Mouse (Mus musculus): ENCODE measurements at regions not wholly inside any gene's neighbourhood (a gene's known extent, or its start where the extent isn't known, plus 50 kb on each side); places are given as distances from the start of the nearest gene placed in this dataset.
A peak's percentile ranks its signal among the peaks of the same experiment; 100 is the strongest.

DNA sequence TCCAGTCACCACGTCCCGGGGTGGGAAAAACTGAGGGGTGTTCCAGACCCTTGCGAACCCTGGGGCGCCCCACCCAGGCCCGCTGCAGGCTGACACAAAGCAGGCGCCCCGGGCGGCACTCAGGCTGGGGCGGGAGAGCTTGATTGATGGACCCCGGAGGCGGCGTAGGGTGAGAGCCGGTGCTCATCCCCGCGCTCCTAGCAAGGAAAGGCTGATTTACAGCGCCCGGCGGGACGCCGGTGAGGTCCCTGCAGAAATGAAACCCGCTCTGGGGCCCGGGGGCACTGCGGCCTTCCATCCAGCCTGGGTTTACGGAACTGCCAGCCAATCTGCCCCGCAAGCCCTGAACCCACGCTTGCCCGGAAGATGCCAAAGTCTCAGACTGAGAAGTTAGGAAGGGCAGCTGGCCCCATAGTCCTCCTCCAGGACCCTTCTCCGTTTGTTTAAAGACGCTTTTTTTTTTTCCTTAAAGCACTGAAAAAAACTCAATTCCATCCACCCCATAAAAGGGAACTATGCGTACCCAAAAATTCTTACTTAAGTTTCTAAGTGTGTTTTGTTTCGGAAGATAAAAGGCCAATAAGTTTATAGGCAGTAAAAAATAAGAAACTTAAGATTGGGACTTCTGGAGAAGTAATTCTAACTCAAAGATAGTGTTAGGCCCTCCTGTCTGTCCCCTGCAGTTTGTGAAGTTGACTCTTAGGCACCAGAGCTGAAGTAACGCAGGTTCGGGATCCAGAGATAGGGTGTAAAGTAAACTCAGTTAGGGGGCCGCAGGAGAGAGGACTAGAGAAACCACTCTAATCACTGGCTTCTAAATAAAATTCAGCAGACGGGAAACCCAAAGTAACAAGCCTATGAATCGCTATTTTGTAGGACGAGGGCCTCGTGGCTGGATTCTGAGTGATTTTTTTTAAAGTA, 263.4 kb upstream of the Nfe2l3 start:
- ATAC-seq (replicated peaks; ENCODE audit: low FRiP score, low TSS enrichment, poor library complexity, severe bottlenecking): 0 out of 2 replicates have a peak, but pooled peaks have one; percentile 36

DNA sequence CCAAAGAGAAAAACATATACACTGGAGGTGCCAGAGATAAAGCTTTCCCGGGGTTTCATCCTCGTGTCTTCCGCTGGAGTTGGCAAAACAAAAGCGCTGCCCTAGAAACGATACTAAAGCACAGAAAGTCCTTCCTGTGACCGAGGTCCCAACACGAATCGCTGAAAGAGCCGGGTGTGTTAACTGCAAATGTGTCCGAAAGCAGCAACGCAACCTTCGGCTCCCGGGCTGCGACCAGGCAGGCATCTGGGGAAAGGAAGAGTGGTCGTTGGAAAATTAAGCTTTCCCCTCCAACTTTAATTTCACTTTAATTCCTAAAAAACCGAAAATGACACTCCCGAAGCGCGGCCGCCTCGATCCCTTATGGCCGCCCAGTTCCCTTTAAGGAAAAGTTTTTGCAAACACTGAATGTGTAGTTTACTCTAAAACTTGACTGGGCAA, 262.5 kb upstream of the Nfe2l3 start:
- no peak for ATAC-seq (replicated peaks; ENCODE audit: low FRiP score, low TSS enrichment, poor library complexity, severe bottlenecking)

DNA sequence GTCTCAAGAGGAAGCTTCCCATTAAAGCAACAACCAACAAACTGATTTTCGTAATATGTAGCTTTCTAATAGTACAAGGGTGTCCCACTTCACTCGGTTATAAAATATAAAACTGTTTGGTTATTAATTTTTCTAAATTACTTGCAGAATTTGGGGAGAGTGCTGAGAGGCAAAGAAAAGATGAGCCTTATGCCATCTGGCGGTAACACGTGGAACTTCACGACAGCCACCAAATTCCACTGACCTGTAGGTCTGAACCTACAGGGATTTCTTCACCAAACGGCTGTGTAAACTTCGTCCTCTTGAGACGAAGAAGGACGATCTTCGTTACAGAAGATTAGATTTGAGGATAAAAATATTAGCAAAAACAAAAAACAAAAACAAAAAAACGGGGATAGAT, 262.1 kb upstream of the Nfe2l3 start:
- no peak for ATAC-seq (replicated peaks; ENCODE audit: low FRiP score, low TSS enrichment, poor library complexity, severe bottlenecking)

DNA sequence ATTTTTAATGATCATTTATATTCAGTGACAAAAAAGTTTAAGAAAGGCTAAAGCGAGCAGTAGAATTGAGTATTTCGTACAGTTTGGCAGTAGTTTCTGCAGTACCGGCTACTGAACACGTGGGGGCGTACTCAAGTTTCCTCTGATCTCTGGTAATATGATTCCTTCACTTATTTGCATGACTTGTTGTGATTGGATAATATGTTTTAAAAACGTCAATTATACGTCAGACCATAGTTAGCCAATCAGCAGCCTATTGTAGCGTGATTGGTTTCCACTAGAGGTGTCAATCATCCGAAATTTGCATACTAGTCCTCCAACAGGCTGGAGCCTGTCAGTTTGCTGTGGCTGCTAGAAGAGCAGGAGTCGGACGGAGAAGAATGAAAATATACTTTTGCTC, 261.6 kb upstream of the Nfe2l3 start:
- peak; percentile 81 for ATAC-seq (replicated peaks; ENCODE audit: low FRiP score, low TSS enrichment, poor library complexity, severe bottlenecking)

DNA sequence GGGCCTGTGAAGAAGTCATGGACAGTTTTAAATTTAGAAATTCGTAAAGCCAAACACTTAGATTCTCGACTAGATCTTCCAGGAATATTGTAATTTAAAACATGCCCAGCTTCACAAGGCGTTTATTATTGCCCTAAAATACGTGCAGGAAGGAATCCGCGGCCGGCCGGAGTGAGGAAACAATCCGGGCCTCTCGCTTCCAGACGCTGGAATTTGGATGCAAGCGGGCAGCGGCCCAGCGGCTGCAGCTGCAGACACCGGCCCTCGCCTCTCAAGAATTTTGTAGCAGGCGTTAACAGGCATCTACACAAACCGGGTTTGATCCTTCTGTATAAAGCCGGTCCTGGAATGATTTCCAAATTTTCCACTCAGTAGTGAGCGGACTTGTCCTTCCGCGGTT, 260.7 kb upstream of the Nfe2l3 start:
- ATAC-seq (replicated peaks; ENCODE audit: low FRiP score, low TSS enrichment, poor library complexity, severe bottlenecking): no peak

DNA sequence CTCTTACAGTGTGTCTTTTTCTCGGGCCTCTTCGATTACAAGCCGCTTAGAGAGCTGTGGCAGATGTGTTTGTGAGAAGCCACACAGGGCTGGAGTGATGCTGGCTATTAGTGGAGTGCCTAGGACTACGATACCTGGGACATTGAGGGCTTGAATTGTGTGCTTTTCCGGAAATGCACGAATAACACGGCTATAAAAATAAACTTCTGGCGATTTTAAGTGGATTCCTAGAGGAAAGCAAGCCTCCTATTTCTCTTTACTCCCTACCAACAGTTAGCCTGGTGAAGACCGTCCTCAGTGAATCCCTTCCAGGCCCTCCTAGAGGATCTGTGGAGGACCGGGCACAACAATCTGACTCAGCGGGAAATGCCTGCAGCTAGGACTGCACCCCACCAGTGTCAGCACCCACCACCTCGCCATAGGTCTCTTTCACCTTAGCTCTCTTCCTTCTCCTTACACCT, 260.1 kb upstream of the Nfe2l3 start:
- no peak for ATAC-seq (replicated peaks; ENCODE audit: low FRiP score, low TSS enrichment, poor library complexity, severe bottlenecking)

DNA sequence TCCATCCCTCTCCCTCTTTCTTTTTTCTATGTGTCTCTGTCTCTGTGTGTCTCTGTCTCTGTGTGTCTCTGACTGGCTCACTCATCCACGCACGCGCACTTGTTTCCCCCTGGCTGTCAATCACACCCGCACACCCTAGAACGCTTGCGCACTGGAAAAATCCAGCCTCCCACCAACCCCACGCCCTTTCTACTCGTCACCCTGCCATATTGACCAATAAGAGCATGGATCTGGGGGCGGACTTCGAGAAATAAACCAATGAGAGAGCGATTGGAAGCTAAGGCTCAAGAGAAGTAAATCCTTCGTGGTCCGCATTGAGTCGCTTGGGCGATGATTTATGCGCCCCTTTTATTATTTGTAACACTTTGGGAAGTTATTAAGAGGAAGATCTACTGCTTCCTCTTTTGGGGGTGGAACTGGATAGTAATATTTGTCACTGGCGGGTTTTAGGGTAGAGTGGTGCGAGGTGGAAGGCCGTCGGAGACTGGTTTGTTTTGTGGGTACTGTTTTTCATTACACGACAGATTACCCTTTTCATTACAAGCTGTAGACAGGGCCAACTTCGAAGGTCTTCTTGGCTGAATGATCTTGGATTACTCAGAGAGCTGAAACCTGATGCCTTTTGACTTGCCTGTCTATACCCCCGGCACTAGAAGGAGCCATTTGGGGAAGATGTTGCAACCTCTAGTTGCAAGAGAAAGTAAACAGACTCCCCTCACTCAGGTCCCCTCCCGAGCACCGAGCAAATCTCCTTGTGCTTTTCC, 259.4 kb upstream of the Nfe2l3 start:
- 0 out of 2 replicates have a peak, but pooled peaks have one; percentile 34 for ATAC-seq (replicated peaks; ENCODE audit: low FRiP score, low TSS enrichment, poor library complexity, severe bottlenecking)

DNA sequence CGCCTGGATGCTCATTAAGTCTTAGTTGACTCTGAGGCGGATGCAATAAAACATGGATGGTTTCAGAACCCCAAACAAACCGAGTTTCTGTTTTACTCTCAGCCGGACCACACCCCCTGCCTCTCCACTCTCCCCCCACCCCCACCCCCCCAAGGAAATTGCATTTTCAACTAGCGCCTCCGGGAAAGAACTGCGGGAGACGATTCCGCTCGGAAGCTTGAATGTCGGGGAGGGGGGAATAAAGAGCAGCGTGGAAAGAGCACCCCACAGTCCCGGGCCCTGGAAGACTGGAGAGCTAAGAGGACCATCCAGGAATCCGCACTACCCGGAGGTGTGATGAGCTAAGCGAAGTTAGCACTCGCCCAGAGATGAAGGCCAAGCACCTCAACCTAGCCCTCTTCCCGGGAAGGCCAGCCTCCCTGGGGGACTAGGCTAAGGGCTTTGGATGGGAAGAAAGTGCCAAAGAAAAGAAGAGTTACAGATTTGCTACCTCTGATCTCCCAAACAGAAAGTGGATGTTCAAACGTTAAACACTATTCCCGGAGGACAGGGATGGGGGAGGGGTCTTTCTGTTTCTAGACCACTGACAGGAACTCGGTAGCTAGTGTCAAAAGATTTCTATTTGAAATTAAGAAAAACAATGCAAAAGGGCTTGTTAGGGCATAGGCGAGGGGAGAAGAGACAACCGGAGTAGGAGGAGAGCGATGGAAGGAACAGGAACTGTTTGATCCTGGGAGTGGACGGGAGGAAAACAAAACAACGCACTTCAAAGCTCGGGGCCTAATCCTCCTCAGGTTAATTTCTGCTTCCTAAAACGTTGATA, 258.6 kb upstream of the Nfe2l3 start:
- no peak for ATAC-seq (replicated peaks; ENCODE audit: low FRiP score, low TSS enrichment, poor library complexity, severe bottlenecking)

DNA sequence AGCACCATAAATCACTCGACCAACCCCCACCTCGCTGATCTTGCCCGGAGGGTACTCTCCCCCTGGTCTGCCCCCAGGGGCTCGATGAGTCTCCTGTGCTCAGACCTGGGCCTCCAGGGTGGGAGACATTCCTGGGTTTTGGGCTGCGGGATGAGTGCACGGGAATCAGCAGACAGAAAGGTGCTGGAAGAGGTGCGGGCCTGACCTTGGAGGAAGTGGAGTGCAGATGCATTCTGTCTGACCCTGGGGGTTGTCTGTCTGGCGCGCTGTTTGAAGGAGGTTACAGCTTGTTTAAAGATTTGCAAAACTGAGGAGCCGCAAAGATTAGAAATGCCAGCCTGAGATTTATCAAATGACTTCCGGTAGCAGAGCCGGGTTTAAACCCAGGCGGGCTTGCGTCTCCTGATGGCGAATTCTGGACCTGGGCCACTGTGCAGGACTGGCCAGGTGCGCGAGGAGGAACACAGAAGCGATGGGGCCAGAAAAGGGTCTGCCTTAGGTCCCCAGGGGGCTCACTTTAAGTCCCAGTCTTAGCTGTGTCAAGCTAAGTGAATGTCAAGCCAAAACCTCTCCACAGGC, 257.9 kb upstream of the Nfe2l3 start:
- ATAC-seq (replicated peaks; ENCODE audit: low FRiP score, low TSS enrichment, poor library complexity, severe bottlenecking): no peak

DNA sequence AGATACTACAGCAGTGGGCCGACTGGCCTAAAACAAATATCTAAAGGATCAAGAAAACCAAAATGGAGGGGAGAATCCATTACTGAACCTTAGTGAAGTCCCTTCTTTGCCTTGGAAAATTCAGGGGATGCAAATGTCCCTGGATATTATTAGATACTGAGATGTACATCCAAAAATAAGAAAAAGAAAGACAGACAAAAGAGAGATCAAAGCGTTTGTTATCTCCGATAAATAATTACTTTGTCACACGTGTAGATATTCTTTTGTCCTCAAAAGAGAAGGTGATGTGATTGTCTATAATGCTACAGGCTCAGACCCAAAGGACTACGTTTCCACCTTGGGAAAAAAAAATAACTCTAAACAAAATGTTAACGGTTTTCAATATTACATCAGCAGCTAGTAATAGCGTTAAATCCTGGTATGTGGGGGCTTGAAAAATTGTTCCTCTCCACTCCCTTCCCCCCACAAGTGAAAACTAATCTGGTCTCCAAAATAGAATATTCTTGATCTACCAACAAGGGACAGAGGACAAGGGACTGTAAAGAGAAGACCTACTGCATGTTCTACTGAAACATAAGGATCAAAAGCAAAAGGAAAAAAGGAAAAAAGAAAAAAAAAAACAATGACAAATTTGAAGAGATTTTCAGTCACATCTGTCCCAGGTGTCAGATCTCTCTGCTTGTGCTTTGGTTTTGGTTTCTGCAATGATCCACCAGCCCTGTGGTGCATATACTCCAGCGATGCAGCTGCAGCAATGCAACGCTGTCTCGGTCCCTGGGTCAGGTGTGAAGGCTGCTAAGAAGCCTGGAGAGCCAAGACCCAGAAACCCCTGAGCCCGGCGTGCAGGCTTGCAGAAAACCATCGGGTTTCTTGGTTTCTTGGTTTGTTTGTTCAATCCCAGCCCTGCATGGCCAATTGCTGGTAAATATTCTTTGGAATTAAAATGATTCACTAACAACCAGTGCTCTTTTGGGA, 256.6 kb upstream of the Nfe2l3 start:
- no peak for ATAC-seq (replicated peaks; ENCODE audit: low FRiP score, low TSS enrichment, poor library complexity, severe bottlenecking)

DNA sequence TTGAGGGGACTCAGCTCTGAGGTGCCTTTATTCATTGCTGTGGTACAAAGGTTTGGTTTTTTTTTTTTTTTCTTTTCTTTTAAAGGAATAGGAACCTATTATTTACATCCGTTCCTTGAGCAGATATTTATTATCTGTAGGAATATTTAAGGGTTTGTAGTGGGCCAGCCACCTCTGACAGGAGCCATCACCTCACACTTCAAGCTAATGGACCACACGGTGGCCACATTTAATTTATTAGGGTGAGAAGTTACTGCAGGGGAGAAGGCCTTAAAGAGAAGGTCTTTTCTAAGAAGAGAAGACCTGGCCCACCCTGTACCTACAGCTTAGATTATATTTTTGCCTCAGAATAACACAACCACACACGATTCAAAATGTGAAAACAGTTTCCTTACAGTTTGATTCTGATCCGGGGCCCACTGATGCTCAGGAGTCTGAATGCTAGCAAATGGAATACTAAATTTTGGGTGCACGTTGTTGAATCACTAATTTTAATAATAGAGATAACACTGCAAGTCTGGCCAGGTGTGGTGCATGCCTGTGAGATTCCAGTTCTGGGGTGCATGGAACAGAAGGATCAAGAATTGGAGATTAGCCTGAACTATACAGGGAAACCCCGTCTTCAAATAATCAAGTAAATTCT, 255.6 kb upstream of the Nfe2l3 start:
- no peak for ATAC-seq (replicated peaks; ENCODE audit: low FRiP score, low TSS enrichment, poor library complexity, severe bottlenecking)

DNA sequence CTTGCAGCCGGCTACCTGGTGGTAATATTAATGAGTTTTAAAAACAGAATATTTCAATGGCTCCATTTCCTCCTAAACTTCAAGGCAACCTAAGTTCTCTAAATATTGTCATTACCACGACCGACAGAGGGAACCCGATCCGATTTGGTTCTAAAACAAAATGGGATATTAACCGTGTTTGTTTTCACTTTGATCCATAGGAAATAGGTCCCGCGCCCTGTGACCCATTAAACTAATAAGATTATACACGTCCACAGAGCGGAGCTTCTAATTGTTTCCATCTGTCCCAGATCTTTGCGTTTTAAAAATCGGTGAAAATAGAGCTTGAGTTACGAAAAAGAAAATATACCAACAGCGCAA, 254.8 kb upstream of the Nfe2l3 start:
- no peak for ATAC-seq (replicated peaks; ENCODE audit: low FRiP score, low TSS enrichment, poor library complexity, severe bottlenecking)

DNA sequence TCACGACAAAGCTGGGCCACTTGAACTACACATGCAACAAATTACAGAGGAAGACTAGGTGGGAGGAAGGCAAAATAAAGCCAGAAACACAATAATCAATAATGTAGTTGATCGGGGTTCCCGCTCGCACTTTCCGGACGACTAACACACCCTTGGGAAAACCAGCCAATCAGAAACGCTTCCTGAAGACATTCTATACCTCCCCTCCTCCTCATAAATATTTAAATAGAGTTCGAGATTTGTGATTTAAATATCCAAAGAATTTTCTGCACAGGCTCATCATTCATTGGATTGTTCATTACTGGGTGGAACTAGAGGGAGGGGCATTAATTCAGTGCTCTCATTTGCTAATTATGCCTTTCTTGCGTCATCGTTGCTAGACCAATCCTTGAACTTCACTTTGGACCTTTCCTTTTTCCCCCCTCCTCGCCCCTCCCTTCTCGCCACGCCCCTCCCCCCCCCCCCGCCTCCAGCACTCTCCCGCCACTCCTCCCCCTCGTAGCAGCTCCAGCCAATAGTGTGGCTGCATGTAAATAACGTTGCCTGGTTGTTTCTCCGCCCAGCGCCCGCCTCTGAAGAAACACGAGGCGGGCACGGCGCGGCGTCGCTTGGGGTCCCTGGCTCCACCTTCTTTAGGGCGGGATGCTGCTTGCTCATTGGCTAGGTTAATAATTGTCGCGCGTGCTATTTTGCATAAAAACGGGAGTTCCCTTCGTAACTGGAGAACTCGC, 254.2 kb upstream of the Nfe2l3 start:
- peak; percentile 100 for ATAC-seq (replicated peaks; ENCODE audit: low FRiP score, low TSS enrichment, poor library complexity, severe bottlenecking)

DNA sequence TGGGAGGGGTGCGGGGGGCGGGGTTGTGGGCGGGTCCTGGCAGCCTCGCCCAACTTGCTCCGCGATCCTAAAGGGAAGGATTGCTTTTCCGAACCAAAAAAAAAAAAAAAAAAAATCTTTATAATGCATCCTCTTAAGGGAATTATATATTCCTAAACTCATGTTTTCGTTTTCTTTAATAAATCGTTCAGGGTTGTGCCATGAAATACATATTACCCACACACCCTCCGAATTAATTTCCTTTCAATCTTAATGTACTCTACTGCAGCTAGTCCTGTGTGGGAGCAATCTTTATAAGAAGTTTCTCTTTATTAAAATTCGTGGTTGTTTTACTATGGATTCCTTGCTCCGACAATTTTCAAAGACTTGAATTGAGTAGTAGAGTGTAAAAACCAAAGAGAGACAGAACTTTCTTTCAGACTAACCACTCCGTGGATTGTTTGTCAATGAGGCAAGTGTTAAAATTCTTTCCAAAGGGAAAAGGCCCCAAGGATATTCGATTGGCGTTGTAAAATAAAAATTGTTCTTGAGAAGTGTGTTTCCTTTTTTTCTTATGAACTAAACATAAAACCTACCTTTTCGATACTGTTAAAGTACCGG, 253.6 kb upstream of the Nfe2l3 start:
- ATAC-seq (replicated peaks; ENCODE audit: low FRiP score, low TSS enrichment, poor library complexity, severe bottlenecking): no peak

DNA sequence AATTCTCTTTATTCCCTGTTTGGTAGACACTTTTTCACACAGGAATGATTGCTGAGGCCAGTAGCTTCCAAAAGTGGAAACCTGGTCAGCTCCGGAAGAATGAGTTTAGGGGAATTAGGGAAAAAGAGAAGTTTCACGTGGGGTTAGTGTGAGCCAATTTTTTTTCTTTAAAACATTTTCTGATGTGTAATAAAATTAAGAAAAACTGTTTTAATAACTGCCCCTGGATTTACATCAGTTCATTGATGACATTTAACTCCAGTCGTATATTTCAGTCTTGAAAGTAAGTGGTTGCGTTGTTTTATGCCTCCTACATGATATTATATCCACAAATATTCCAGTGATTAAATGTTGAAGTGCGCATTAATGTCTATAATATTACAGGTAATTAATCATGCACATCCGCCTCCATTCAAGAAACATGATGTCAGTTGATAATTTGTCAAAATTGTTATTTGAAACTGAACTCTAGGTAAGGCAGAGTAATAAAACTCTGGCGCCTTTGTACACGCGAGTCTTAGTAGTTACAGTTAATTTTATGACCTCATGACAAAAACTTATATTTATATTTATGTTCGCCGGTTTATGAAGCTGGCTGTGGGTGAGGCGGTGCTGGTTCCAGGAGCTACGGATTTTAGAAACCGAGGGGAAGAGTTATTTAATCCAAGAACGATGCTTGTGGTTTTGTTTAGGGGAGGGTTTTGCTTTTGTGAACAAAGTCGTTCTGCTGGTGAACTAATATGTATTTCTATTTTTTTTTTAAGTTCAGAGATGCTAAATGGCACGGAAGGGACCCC, 252.5 kb upstream of the Nfe2l3 start:
- no peak for ATAC-seq (replicated peaks; ENCODE audit: low FRiP score, low TSS enrichment, poor library complexity, severe bottlenecking)

All from megakaryocyte-erythroid progenitor cell, adult 5-6 weeks (primary cell).